Mouse (Mus musculus) intestine, embryonic 14.5 days (tissue): Measurements from ENCODE around the gene Gm26602. TPM values are rescaled to one million over a fixed set of nuclear protein-coding genes. Genes with fewer than 3 reads are reported as not detected.

Experiments
- ATAC-seq: fragments of 200-750 bp; cut with Nextera tagmentation; replicated peaks from 2 replicates; pipeline ENCODE4 v1.8.0; 2017; ENCODE audit warnings: low read depth, moderate number of reproducible peaks, moderate TSS enrichment, moderate library complexity; ENCODE audit not compliant: low FRiP score, low TSS enrichment
- DNase-seq: peaks from one replicate; pipeline ENCODE4 v3.0.0-alpha.2; 2018; ENCODE audit warnings: low spot score
- H3K27ac ChIP-seq: fragments of 300-500 bp; sonication (generic); 2 replicates; pipeline ENCODE4 v1.5.1; 2014; ENCODE audit warnings: low read depth, mild to moderate bottlenecking, control low read depth
- H3K27me3 ChIP-seq: fragments of 300-500 bp; sonication (generic); replicated peaks from 2 replicates; pipeline ENCODE4 v1.6.1; 2014; ENCODE audit warnings: low read length, control low read depth; ENCODE audit not compliant: control insufficient read depth, insufficient read depth
- H3K36me3 ChIP-seq: fragments of 300-500 bp; sonication (generic); 2 replicates; pipeline ENCODE4 v1.6.1; 2014; ENCODE audit warnings: low read length, control low read depth; ENCODE audit not compliant: control insufficient read depth, insufficient read depth
- H3K4me1 ChIP-seq: fragments of 300-500 bp; sonication (generic); replicated peaks from 2 replicates; pipeline ENCODE4 v1.6.1; 2014; ENCODE audit warnings: low read length, control low read depth, mixed read lengths; ENCODE audit not compliant: control insufficient read depth, insufficient read depth
- H3K4me2 ChIP-seq: fragments of 300-500 bp; sonication (generic); 2 replicates; pipeline ENCODE4 v1.6.1; 2014; ENCODE audit warnings: low read length
- H3K4me3 ChIP-seq: fragments of 300-500 bp; sonication (generic); 2 replicates; pipeline ENCODE4 v1.5.1; 2014; ENCODE audit warnings: low read depth, low read length, control low read depth, mixed read lengths
- H3K9ac ChIP-seq: fragments of 300-500 bp; sonication (generic); 2 replicates; pipeline ENCODE4 v1.6.1; 2014; ENCODE audit warnings: mild to moderate bottlenecking, low read length
- H3K9me3 ChIP-seq: fragments of 300-500 bp; sonication (generic); 2 replicates; pipeline ENCODE4 v1.6.1; 2016; ENCODE audit warnings: low read length, control low read depth; ENCODE audit not compliant: control insufficient read depth
- WGBS: fragments of 180-500 bp; shearing (Covaris S2); extraction: QIAGEN DNeasy Blood & Tissue Kit; methylation state at CpG from one replicate; pipeline ENCODE4 v1.1.7; 2014; 5-methylcytosine and 5-hydroxymethylcytosine counted together
- polyA plus RNA-seq: library from polyadenylated mRNA; unstranded; fragments of >200 nt; fragmentation: Nextera tagmentation; extraction: Ambion mirVana; gene quantifications from 2 replicates; pipeline ENCODE4 v1.2.1, GENCODE M21; 2014

Gene Gm26602
- polyA plus RNA-seq, 1 experiment from 2014 or later: not detected

DNA sequence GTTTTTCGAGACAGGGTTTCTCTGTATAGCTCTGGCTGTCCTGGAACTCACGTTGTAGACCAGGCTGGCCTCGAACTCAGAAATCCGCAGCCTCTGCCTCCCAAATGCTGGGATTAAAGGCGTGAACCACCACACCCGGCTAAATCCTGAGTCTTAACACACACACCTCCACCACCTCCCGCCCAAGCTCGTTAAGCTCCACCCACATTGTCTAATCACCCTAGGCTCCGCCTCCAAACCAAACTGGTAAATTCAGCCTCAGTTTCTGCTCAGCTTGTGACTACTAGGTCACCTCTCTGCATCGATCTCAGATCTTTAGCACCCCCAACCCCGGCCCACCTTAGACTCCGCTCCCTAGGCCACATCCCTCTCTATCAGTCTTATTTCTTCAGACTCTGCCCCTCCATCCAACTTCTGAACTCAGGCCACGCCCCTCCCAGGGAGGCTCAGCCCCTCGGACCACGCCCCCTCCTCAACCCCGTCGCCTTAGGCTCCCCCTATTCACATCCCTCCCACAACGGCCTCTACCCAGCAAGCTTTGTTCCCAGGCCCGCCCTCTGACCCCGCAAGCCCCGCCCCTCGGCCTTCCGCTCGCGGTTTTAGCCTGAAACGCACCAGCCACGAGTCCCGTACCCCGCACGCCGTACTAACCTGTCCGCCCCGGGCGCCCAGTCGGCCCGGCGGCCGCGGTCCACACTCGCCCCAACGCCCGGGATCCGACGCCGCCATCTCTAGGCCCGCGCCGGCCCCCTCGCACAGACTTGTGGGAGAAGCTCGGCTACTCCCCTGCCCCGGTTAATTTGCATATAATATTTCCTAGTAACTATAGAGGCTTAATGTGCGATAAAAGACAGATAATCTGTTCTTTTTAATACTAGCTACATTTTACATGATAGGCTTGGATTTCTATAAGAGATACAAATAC lies 2.2 kb upstream of the Gm26602 start, which contains the start of gene Med16:
Med16 (minus strand) TSS at position 757 of the 925 bp plus-strand sequence.
- under 1% methylated on average over 52 of the region's 52 CpGs for WGBS
- DNase-seq (peak; percentile 98), ATAC-seq (peak; percentile 94)
- H3K4me3 ChIP-seq: peak within 1 kb of the TSS; percentile 79
- peak within 1 kb of the TSS; percentile 98 for H3K27ac ChIP-seq
- H3K9me3 ChIP-seq: no peaks in the 10 kb centered on the region; the same call in 1 of the 2 replicates
- peaks cover 51% of the 10 kb centered on the region for H3K36me3 ChIP-seq
- 0 out of 2 replicates have a peak, but pooled peaks cover 4% of the 10 kb centered on the region for H3K4me1 ChIP-seq
- no peaks in the 10 kb centered on the region for H3K27me3 ChIP-seq
- H3K9ac ChIP-seq: peak within 1 kb of the TSS; percentile 95
- peak within 1 kb of the TSS; percentile 46 for H3K4me2 ChIP-seq

DNA sequence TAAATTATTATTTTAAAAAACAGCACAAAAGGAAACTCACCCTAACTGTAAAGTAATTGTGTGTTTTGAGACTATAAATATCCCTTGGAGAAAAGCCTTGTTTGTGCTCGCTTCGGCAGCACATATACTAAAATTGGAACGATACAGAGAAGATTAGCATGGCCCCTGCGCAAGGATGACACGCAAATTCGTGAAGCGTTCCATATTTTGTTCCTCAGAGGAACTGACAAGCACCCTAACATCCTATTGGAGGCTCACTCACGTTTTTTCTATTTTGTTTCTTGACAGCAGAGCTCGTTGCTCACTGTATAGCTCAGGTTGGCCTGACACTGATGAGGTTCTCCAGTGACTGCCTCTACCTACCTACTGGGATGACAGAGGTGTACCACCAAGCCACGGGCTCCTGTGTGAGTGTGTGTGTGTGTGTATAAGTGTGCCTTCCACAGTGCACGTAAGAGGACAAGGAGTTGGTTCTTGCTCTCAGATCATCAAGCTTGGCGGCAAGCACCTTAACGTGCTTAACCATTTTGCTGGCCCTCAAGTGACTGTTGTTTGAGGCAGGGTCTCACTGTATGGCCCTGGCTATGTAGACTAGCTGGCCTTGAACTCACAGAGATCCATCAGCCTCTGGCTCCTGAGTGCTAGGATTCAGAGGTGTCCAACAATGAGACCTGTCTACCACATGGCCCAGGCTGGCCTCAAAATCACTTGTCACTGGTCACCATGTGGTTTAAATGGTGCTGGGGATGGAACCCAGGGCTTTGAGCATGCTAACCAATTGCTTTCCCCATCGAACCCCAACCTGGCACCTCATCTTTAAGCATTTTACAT lies 1.3 kb upstream of the Gm26602 start:
- ATAC-seq (peak; percentile 44; the same call in 1 of the 2 replicates), DNase-seq (peak; percentile 82)
- H3K4me2 ChIP-seq: peak overlapping the region; percentile 46
- H3K9me3 ChIP-seq: no peaks in the 10 kb centered on the region; the same call in 1 of the 2 replicates
- no peaks in the 10 kb centered on the region for H3K27me3 ChIP-seq
- WGBS: 22% methylated on average over 14 of the region's 14 CpGs
- H3K4me3 ChIP-seq: peak overlapping the region; percentile 79
- peaks cover 5% of the 10 kb centered on the region; the same call in 1 of the 2 replicates for H3K4me1 ChIP-seq
- peaks cover 48% of the 10 kb centered on the region for H3K36me3 ChIP-seq
- peak overlapping the region; percentile 95 for H3K9ac ChIP-seq
- peak overlapping the region; percentile 98 for H3K27ac ChIP-seq

DNA sequence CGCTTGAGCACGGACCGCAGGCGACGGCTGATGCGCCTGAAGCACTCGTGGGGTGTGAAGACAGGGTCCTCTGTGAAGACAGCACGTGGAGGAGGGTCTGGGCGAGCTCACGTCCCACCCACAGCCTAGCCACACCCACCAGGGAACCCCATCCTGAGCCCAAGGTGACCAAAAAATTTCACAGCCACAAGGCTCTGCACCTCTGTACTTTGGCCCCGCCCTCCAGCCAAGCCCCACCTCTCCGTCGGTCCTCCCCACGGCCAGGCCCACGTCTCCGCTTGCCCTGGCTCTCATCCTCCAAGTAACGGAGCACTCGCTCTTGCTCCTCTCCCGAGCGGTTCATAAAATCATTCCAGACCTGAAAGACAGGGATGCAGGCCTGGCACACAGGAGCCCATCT lies 1.8 kb downstream of the Gm26602 start:
- ATAC-seq (no peak), DNase-seq (no peak)
- no peaks in the 10 kb centered on the region for H3K9me3 ChIP-seq
- 62% methylated on average over 20 of the region's 20 CpGs for WGBS
- H3K9ac ChIP-seq: no peak overlapping the region
- peaks cover 28% of the 10 kb centered on the region; the same call in 1 of the 2 replicates for H3K4me1 ChIP-seq
- peaks cover under 1% of the 10 kb centered on the region; the same call in 1 of the 2 replicates for H3K27me3 ChIP-seq
- H3K27ac ChIP-seq: no peak overlapping the region
- peaks cover 24% of the 10 kb centered on the region for H3K36me3 ChIP-seq
- no peak overlapping the region for H3K4me2 ChIP-seq
- no peak overlapping the region for H3K4me3 ChIP-seq

DNA sequence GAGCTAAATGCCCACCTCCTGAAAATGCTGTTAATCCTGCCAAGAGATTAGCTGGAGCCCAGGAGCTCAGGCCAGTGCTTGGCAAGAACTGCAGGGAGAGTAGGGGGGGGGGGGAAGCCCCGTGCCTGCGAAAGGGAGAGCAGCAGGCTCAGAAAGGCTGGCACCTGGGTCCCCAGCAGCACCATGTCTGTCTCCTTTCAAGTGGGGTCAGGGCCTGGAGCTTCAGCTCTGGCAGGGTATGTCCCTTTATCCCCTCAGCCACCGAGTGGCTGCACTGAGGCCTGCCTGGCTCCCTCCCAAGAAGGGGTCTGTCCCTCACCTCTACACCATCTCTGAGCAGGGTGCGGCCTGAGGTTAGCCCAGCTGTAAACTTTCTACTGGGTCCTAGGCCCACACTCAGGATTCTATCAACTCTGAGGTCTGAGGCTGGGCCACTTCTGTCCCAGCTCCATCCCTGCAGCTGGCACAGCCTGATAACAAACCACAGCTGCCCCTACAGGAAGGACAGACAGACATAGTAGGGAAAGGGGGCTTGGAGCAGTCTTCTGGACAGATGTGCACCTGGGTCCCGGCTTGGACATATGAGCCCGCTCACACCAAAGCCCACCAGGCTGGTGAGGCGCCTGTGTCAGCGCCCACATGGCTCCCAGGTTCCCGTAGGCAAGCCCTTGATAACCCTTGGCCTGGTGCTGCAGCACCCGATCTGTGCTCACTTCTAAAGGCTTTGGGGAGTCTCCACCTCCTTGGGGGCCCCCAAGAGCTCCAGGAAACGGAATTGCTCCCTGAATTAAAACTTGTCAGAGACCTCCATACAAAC lies 3.7 kb downstream of the Gm26602 start:
- ATAC-seq (no peak), DNase-seq (no peak)
- Histone ChIP-seq H3K4me3 (no peak overlapping the region), H3K4me2 (no peak overlapping the region), H3K27me3 (peaks cover 19% of the 10 kb centered on the region), H3K27ac (no peak overlapping the region), H3K9ac (no peak overlapping the region), H3K9me3 (no peaks in the 10 kb centered on the region), H3K4me1 (peaks cover 37% of the 10 kb centered on the region; the same call in 1 of the 2 replicates), H3K36me3 (peaks cover 24% of the 10 kb centered on the region)
- WGBS: 70% methylated on average over 11 of the region's 11 CpGs

DNA sequence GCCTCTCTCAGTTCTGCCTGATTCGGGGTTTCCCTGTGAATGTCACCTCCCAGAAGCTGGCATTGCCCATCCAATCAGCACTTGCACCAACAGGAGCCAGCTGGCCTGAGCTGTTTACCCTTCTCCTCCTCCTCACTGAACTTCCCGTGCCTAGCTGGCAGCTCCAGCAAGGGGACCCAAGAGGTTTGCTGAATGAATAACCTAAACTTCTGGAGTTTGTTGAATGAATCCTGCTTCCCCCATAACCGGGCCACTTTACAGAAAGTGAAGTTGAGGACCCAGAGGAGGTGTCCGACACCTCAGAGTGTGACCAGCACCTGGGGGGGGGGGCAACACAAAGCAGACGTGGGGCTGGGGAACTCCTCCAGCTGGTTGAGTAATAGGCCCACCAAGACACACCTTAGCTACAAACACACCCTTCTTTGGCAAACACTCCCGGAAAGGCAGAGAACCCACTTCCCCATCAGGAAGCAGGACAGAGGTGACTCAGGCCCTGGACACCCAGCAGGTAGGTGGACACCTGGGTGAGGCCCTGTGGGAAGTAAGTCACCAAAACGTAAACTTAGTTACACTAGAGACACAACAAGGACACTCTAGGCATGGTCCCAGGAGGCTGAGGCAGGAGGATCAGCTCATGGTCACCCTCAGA lies 4.4 kb downstream of the Gm26602 start:
- Histone ChIP-seq H3K27me3 (peaks cover 27% of the 10 kb centered on the region), H3K4me3 (no peak overlapping the region), H3K4me1 (peaks cover 34% of the 10 kb centered on the region; the same call in 1 of the 2 replicates), H3K9ac (no peak overlapping the region), H3K4me2 (peak overlapping the region; percentile 85), H3K36me3 (peaks cover 24% of the 10 kb centered on the region), H3K27ac (no peak overlapping the region), H3K9me3 (no peaks in the 10 kb centered on the region)
- WGBS: 60% methylated on average over 7 of the region's 7 CpGs
- DNase-seq: no peak
- no peak for ATAC-seq

DNA sequence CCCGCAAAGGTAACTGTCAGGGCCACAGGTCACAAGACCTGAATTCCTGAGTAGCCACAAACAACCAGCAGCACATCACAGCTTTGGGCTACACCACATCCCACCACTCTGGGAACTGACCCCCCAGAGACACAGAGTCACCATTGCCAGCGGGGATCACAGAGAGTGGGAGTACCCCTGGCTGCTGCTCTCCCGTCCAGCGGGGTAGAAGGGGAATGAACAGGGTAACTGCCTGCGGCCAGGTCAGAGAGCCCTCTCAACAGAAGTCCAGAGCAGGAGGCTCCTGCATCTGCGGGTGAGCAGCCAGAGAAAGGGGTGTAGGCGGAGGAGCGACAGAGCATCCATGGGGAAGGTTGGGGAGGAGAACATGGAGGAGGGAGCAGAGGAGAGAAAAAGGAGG lies 5.4 kb downstream of the Gm26602 start:
- Histone ChIP-seq H3K4me2 (peak overlapping the region; percentile 85), H3K27ac (no peak overlapping the region), H3K27me3 (peaks cover 37% of the 10 kb centered on the region), H3K4me1 (peaks cover 35% of the 10 kb centered on the region; the same call in 1 of the 2 replicates), H3K9me3 (no peaks in the 10 kb centered on the region), H3K9ac (peak overlapping the region; percentile 87), H3K36me3 (peaks cover 14% of the 10 kb centered on the region), H3K4me3 (peak overlapping the region; percentile 61)
- ATAC-seq (no peak), DNase-seq (no peak)
- 11% methylated on average over 8 of the region's 8 CpGs for WGBS

DNA sequence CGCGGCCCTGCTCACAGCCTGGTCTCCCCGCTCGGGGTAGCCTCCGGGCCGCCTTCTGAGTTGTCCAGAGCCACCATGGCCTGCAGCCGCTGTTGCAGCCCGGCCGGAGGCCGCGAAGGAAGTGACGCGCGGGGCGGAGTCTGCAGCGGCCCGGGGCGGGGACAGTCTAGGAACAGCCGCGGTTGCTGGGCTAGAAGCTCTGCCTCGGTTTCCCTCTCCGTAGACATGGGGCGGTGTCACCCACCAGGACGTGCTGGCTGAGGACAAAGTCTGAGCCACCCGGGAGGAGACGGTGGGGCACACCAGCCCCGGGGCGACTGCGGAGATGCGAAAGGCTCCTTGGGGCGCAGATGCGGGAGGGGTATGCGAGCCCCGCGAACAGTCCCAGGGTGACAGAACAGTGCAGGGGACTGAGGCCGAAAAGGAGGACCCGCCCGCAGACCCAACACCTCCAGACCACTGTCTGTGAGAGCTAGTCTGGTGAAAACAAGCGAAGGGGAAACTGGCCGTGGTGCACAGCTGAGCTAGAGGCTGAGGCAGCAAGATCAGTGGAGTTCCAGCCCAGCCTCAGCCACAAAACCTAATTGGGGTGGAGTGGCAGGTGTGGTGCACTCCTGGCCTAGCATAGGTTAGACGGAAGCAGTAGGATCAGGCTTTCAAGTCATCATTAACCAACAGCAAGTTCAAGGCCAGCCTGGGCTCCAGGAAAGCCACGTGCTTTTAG lies 6.3 kb downstream of the Gm26602 start, which contains the start of gene Kiss1r:
Kiss1r (plus strand) TSS at position 164 of the 724 bp plus-strand sequence.
- 2% methylated on average over 42 of the region's 42 CpGs for WGBS

More for the DNA sequence above, 6.3 kb downstream of the Gm26602 start, which contains the start of gene Kiss1r:
- Histone ChIP-seq H3K4me2 (peak within 1 kb of the TSS; percentile 85), H3K27ac (peak within 1 kb of the TSS; percentile 12), H3K4me3 (peak within 1 kb of the TSS; percentile 61), H3K36me3 (peaks cover 5% of the 10 kb centered on the region), H3K4me1 (peaks cover 43% of the 10 kb centered on the region), H3K9me3 (no peaks in the 10 kb centered on the region), H3K27me3 (peaks cover 45% of the 10 kb centered on the region), H3K9ac (peak within 1 kb of the TSS; percentile 87)
- peak; percentile 94 for DNase-seq
- peak; percentile 79 for ATAC-seq
